Mouse (Mus musculus) ZHBTc4 (cell line): ENCODE results near the gene Sema4d.

Experiments
- DNase-seq: peaks from one replicate; pipeline ENCODE4 v3.0.0-alpha.2; 2011; ENCODE audit warnings: low read depth, low spot score

Sema4d gene

DNA sequence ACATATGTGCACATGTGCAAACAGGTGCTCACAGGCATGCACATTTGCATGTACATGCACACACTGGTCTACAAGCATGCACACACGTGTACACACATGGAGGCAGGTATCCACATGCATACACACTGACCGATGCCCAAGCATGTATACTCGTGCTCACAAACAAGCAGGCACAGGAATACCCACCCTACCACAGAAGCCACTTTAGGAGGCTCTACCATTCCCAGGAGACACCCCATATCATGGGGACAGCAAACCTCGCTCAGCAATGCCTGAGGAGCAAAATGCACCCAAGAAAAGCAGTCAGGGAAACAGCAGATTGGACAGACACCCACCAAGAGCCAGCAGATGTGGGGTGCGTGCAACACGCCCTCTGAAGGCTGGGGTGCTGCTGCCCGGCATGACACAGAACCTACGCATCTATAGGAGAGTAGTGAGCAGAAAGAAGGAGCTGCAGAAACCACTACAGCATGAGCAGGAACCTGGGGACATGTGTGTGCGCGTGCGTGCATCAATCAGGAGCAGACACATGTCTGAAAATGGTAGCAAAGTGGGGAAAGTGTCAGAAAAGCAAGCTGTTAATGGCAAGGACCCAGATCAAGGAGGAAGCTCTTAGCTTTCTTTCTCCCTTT lies 15.1 kb downstream of the Sema4d start:
- no peak for DNase-seq

- no peak for DNase-seq
These were observed 15.7 kb downstream of the Sema4d start for GRCm38 (mm10) chr13:51777738-51778274.

- DNase-seq = no peak
These were observed 16.4 kb downstream of the Sema4d start for GRCm38 (mm10) chr13:51777048-51777737.

- DNase-seq = no peak
These were observed 17.3 kb downstream of the Sema4d start for GRCm38 (mm10) chr13:51776160-51776737.

- peak; percentile 27 for DNase-seq
These were observed 21.7 kb downstream of the Sema4d start for GRCm38 (mm10) chr13:51771802-51772206.

GRCm38 (mm10) chr13:51770647-51771427 lies 22.7 kb downstream of the Sema4d start:
- DNase-seq = no peak

DNA sequence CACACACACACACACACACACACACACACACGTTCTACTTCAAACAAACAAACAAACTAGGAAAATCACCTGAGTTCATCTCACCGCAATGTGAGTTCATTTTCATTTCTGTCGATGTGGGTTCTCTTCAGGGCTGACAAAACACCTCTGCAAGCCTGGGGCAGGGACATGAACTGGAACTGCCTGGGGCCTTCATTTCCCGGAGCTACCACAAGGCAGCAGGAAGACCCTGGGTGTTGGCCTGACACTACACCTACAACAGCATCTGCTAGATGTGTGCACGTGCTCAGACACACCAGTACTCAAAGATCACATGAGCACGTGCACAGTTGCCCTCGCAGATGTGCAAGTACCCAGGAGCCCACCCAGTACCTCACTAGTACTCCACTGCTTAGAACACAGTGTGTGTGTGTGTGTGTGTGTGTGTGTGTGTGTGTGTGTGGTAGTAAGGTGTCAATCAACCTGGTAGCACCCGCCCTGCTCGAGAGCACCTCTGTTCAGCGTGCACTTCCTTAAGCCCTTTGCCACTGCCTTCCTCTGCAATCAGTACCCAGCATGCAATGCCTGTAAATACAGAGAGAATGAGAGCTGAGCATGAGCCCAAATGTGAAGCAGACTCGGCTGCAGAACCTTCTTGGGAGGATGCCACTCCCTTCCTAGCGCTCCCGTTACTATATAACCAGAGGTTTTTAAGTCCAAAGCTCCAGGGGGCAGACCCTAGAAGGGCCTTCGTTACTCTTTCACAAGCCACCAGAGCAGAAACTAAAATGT lies 25.4 kb downstream of the Sema4d start:
- no peak for DNase-seq

DNA sequence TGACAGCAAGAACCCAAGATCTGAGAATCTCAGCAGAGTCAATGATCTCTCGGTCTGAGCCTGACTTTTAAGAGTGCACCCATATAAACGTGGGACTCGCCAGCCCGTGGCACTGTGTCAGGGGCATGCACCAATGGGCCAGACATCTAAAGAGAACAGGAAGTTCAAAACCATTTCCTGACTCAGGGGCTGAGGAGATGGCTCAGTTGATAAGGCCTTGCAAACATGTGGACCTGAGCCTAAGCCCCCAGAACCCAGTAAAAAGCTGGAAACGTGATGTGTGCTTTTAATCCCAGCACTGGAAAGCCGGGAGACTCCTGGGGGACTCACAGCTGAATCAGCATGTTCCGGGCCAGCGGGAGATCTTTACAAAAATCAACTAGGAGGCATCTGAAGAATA lies 26.0 kb downstream of the Sema4d start:
- no peak for DNase-seq

GRCm38 (mm10) chr13:51766756-51767155 lies 26.8 kb downstream of the Sema4d start:
- no peak for DNase-seq

GRCm38 (mm10) chr13:51765369-51765768 lies 28.2 kb downstream of the Sema4d start:
- no peak for DNase-seq

- no peak for DNase-seq
These were observed 30.4 kb downstream of the Sema4d start for GRCm38 (mm10) chr13:51763019-51763698.

- DNase-seq = no peak
These were observed 32.2 kb downstream of the Sema4d start for GRCm38 (mm10) chr13:51761186-51761813.

- no peak for DNase-seq
These were observed 34.1 kb downstream of the Sema4d start for GRCm38 (mm10) chr13:51759256-51759987.

- no peak for DNase-seq
These were observed 35.1 kb downstream of the Sema4d start for GRCm38 (mm10) chr13:51758428-51758827.

GRCm38 (mm10) chr13:51757099-51757498 lies 36.4 kb downstream of the Sema4d start:
- DNase-seq = no peak

GRCm38 (mm10) chr13:51756563-51756962 lies 37.0 kb downstream of the Sema4d start:
- peak; percentile 56 for DNase-seq

DNA sequence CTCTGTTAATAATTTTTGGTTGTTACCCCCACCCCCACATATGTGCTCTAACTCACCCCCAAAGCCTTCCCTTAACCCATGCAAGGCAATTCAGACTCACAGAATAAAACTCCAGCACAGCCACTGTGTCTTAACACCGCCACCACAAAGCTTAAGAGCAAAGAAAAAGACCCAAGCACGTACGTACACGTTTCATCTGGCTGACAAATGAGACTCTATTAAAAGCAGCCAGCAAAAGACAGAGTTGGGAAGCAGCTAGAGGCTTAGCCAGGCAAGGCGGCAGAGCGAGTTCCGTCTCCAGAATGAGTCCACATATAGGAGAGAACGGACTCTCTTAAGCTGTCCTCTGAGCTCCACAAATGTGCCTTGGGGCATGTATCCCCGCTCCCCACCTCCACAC lies 37.5 kb downstream of the Sema4d start:
- DNase-seq = no peak

- DNase-seq = no peak
These were observed 38.0 kb downstream of the Sema4d start for GRCm38 (mm10) chr13:51755584-51755983.

GRCm38 (mm10) chr13:51754559-51755126 lies 38.9 kb downstream of the Sema4d start:
- peak; percentile 38 for DNase-seq
